Mouse (Mus musculus) midbrain, embryonic 16.5 days (tissue): ENCODE measurements around the gene Kndc1. TPM values are rescaled to one million over a fixed set of nuclear protein-coding genes. Genes with fewer than 3 reads are reported as not detected.
A peak's percentile ranks its signal among the peaks of the same experiment; 100 is the strongest.

Experiments used
- ATAC-seq: fragments of 200-750 bp; cut with Nextera tagmentation; 2 replicates; pipeline ENCODE4 v1.8.0; 2017; ENCODE audit warnings: moderate TSS enrichment
- H3K27ac ChIP-seq: fragments of 300-500 bp; sonication (generic); 2 replicates; pipeline ENCODE4 v1.5.1; 2014; ENCODE audit warnings: mild to moderate bottlenecking, low read length, mixed read lengths
- H3K27me3 ChIP-seq: fragments of 300-500 bp; sonication (generic); 2 replicates; pipeline ENCODE4 v1.6.1; 2014; ENCODE audit warnings: low read depth, low read length, mixed read lengths; ENCODE audit not compliant: control insufficient read depth, insufficient read depth
- H3K36me3 ChIP-seq: fragments of 300-500 bp; sonication (generic); 2 replicates; pipeline ENCODE4 v1.6.1; 2014; ENCODE audit warnings: mild to moderate bottlenecking, low read length, moderate library complexity, mixed read lengths; ENCODE audit not compliant: control insufficient read depth, insufficient read depth
- H3K4me1 ChIP-seq: fragments of 300-500 bp; sonication (generic); 2 replicates; pipeline ENCODE4 v1.6.1; 2014; ENCODE audit warnings: mild to moderate bottlenecking, low read length, mixed read lengths; ENCODE audit not compliant: control insufficient read depth, insufficient read depth
- H3K4me2 ChIP-seq: fragments of 300-500 bp; sonication (generic); 2 replicates; pipeline ENCODE4 v1.6.1; 2014; ENCODE audit warnings: mild to moderate bottlenecking, low read length, mixed read lengths
- H3K4me3 ChIP-seq: fragments of 300-500 bp; sonication (generic); 2 replicates; pipeline ENCODE4 v1.5.1; 2014; ENCODE audit warnings: low read depth, mild to moderate bottlenecking, low read length, moderate library complexity, mixed read lengths
- H3K9ac ChIP-seq: fragments of 300-500 bp; sonication (generic); 2 replicates; pipeline ENCODE4 v1.6.1; 2014; ENCODE audit warnings: low read depth, low read length, mixed read lengths
- H3K9me3 ChIP-seq: fragments of 300-500 bp; sonication (generic); replicated peaks from 2 replicates; pipeline ENCODE4 v1.6.1; 2014; ENCODE audit warnings: mild to moderate bottlenecking, low read length, mixed read lengths; ENCODE audit not compliant: control insufficient read depth, poor library complexity, severe bottlenecking
- WGBS: fragments of 180-500 bp; shearing (Covaris S2); extraction: QIAGEN DNeasy Blood & Tissue Kit; methylation state at CpG from one replicate; pipeline ENCODE4 v1.1.7; 2014; 5-methylcytosine and 5-hydroxymethylcytosine counted together
- polyA plus RNA-seq: library from polyadenylated mRNA; unstranded; fragments of >200 nt; fragmentation: Nextera tagmentation; extraction: Ambion mirVana; gene quantifications from 2 replicates; pipeline ENCODE4 v1.2.1, GENCODE M21; 2015

Kndc1 gene
- polyA plus RNA-seq, 1 experiment from 2014 or later, result 23.6 TPM

DNA sequence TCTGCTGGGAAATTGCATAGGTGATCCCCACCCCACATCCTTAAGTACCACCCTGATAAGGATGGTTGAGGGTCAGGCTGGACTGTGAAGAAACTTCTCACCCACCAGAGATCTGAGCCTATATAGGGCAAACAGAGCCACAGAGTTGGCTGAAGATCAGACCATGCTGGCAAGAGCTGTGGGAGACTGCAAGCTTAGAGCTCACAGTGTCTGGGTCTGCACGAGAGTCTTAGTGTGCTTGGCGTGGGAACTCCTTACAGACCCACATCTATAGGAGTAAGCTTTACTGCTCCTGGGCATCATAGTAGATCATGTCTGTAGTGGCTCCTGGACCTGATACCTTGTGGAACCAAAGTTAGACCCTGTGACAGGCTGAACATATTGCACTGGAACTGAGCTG is 4.1 kb downstream of the Kndc1 start:
- Histone ChIP-seq H3K4me3 (no peak overlapping the region), H3K9ac (no peak overlapping the region), H3K9me3 (no peaks in the 10 kb centered on the region), H3K27me3 (peaks cover 2% of the 10 kb centered on the region; the same call in 1 of the 2 replicates), H3K4me1 (peaks cover 7% of the 10 kb centered on the region; the same call in 1 of the 2 replicates), H3K4me2 (no peak overlapping the region), H3K36me3 (peaks cover 12% of the 10 kb centered on the region), H3K27ac (no peak overlapping the region)
- 85% methylated on average over 2 of the region's 2 CpGs for WGBS
- no peak for ATAC-seq

DNA sequence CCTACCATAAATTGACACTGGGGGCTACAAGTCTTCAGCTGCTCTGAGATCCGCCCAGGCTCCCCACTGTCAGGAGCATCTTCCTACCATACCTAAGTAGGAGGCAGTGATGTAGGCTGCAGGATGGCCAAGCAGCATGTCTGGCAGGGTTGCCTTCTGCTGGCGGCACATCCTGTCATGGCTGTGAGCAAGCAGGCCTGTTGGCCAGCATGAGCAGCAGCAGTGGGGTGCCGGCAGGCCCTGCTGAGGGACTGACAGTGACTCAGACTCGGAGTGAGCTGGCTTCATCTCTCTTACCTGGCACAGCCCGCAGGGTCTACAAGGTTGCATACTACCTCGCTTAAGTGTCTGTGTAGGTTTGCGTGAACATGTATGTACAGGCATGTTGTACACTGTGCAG is 5.0 kb downstream of the Kndc1 start:
- H3K4me1 ChIP-seq, result peaks cover 9% of the 10 kb centered on the region; the same call in 1 of the 2 replicates
- no peak for ATAC-seq
- 86% methylated on average over 7 of the region's 7 CpGs for WGBS

DNA sequence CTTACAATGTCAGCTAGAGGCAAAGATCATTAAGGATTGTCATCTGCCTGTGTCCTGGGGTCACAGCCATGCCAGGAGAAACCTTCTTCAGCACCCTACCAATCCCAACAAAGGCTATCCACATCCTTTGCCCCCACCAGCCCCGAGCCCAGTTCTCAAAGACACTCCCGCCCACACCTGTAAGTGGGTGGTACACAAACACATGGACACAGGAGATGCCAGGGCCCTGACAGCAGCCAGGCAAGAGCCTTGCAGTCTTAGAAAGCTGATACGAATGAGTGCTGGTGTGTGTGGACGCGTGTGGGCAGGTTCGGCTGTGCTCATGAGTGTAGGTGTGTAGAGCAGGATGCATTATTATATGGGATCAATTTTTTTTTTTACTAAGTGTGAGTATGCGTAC is 6.0 kb downstream of the Kndc1 start:
- ATAC-seq, result no peak
- peaks cover 12% of the 10 kb centered on the region for H3K36me3 ChIP-seq

More for the DNA sequence above, 5.0 kb downstream of the Kndc1 start:
- Histone ChIP-seq H3K36me3 (peaks cover 12% of the 10 kb centered on the region), H3K27ac (no peak overlapping the region), H3K9ac (no peak overlapping the region), H3K4me3 (no peak overlapping the region), H3K27me3 (no peaks in the 10 kb centered on the region), H3K9me3 (no peaks in the 10 kb centered on the region), H3K4me2 (no peak overlapping the region)

DNA sequence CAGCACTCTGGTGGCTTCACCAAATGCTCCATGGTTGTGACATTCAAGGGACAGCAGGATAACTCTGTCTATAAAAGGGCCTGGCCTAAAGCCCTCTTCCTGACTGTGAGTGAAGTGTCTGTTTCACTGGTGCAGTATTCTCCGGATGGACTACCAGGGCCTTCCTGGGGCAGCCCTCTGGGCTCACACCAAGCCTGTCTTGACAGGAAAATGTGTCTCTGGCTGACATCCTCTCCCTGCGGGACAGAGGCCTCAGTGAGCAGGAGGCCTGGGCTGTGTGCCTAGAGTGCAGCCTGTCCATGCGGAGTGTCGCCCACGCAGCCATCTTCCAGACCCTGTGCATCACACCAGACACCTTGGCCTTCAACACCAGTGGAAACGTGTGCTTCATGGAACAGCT is 6.4 kb downstream of the Kndc1 start:
- H3K27me3 ChIP-seq, result no peaks in the 10 kb centered on the region
- H3K4me1 ChIP-seq, result peaks cover 13% of the 10 kb centered on the region
- H3K4me3 ChIP-seq, result no peak overlapping the region
- no peak overlapping the region for H3K9ac ChIP-seq
- 89% methylated on average over 6 of the region's 6 CpGs for WGBS
- no peak overlapping the region for H3K27ac ChIP-seq
- H3K4me2 ChIP-seq, result no peak overlapping the region
- no peak for ATAC-seq
- peaks cover 12% of the 10 kb centered on the region for H3K36me3 ChIP-seq
- no peaks in the 10 kb centered on the region for H3K9me3 ChIP-seq

More for the DNA sequence above, 6.0 kb downstream of the Kndc1 start:
- H3K4me2 ChIP-seq, result no peak overlapping the region
- no peak overlapping the region for H3K4me3 ChIP-seq
- no peaks in the 10 kb centered on the region for H3K27me3 ChIP-seq
- H3K27ac ChIP-seq, result no peak overlapping the region
- WGBS, result 96% methylated on average over 7 of the region's 7 CpGs
- no peak overlapping the region for H3K9ac ChIP-seq
- H3K9me3 ChIP-seq, result no peaks in the 10 kb centered on the region
- H3K4me1 ChIP-seq, result peaks cover 15% of the 10 kb centered on the region

DNA sequence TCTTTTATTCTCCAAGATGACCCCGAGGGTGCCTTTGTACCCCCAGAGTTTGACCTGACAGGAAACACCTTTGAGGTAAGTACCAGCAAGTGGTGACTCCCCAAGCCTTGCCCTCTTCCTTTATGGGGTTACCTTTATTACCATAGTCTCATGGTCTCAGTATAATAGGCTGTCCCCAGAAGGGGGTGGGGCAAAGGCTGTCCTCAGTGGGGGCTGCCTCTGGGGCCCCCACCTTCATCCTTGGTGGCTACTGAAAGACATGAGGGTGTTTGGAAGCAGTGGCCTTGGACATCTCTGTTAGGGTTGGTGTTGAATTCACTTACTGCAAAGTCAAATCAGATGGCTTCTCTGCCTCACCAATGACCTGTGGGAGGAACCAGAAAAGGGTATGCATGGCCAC is 7.5 kb downstream of the Kndc1 start:
- Histone ChIP-seq H3K4me3 (no peak overlapping the region), H3K27ac (no peak overlapping the region), H3K36me3 (peaks cover 12% of the 10 kb centered on the region), H3K27me3 (no peaks in the 10 kb centered on the region), H3K4me2 (no peak overlapping the region), H3K9ac (no peak overlapping the region), H3K9me3 (no peaks in the 10 kb centered on the region), H3K4me1 (peaks cover 13% of the 10 kb centered on the region)
- no peak for ATAC-seq
- WGBS, result 32% methylated on average over 1 of the region's 1 CpGs

DNA sequence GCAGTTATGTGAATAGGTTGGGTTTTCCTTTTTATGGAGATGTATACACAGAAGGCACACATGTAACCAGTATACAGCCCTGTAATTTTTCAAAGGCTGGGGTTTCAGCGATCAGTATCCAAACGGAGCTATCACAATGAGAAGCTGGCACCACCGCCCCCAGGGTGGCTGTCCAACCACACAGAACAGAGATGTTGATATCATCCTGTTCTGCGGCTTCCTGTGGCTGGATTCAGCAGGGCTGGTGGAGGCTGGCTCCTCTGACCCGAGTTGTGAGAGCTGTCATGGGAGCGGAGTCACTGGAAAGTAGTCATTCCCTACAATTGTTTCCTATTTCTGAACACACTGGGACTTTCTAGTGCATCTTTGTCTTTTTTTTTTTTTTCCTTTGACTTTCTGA is 10.8 kb downstream of the Kndc1 start:
- Histone ChIP-seq H3K27me3 (no peaks in the 10 kb centered on the region), H3K9me3 (no peaks in the 10 kb centered on the region), H3K27ac (peak overlapping the region; percentile 58; the same call in 1 of the 2 replicates), H3K4me1 (peaks cover 35% of the 10 kb centered on the region), H3K4me2 (no peak overlapping the region), H3K36me3 (peaks cover 7% of the 10 kb centered on the region; the same call in 1 of the 2 replicates), H3K4me3 (no peak overlapping the region), H3K9ac (no peak overlapping the region)
- ATAC-seq, result no peak
- 25% methylated on average over 6 of the region's 6 CpGs for WGBS

DNA sequence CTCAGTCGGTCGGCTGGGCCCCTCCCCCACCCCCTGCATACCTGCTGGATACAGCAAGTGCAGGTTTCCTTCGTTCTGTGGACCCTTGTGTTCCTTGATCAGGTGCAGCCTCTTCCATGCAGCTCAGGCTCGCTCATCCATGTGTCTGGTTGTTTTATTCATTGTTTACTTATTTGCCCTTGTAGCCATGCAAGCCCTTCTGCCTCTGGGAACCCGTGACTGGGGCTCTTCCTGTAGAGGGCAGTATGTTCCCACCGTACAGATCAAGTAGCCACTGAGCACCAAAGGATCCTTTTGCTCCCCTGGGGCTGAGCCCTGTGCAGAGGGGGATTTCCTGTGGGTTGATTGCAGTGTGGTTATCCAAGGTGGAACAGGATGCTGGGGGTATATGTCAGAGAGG is 11.2 kb downstream of the Kndc1 start:
- peaks cover 7% of the 10 kb centered on the region; the same call in 1 of the 2 replicates for H3K36me3 ChIP-seq
- no peak overlapping the region for H3K9ac ChIP-seq
- no peaks in the 10 kb centered on the region for H3K9me3 ChIP-seq
- H3K27ac ChIP-seq, result no peak overlapping the region
- no peak overlapping the region for H3K4me3 ChIP-seq
- no peak for ATAC-seq
- H3K4me1 ChIP-seq, result peaks cover 36% of the 10 kb centered on the region
- no peak overlapping the region for H3K4me2 ChIP-seq
- 6% methylated on average over 6 of the region's 6 CpGs for WGBS
- H3K27me3 ChIP-seq, result no peaks in the 10 kb centered on the region

DNA sequence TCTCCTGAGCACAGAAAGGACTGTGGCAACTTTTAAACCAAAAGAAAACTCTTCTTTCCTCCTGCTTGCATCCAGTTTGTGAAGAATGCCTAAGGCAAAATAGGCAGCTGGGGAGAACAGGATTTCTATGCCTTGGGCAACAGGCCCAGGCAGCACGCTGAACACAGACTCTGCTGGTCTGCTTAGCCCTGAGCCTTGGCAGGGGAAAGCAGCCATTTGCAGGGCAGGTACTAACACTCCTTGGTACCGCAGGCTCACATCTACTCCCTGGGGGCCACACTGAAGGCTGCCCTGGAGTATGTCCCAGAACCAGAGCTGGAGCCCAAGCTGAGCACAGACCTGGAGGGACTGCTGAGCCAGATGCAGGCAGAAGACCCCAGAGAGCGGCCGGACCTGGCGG is 13.7 kb downstream of the Kndc1 start:
- Histone ChIP-seq H3K4me2 (peak overlapping the region; percentile 9; the same call in 1 of the 2 replicates), H3K36me3 (no peaks in the 10 kb centered on the region; the same call in 1 of the 2 replicates), H3K4me3 (no peak overlapping the region), H3K4me1 (peaks cover 36% of the 10 kb centered on the region), H3K27ac (peak overlapping the region; percentile 70), H3K9me3 (no peaks in the 10 kb centered on the region), H3K27me3 (0 out of 2 replicates have a peak, but pooled peaks cover 2% of the 10 kb centered on the region), H3K9ac (peak overlapping the region; percentile 25; the same call in 1 of the 2 replicates)
- WGBS, result 46% methylated on average over 5 of the region's 5 CpGs
- ATAC-seq, result 0 out of 2 replicates have a peak, but pooled peaks have one; percentile 47

DNA sequence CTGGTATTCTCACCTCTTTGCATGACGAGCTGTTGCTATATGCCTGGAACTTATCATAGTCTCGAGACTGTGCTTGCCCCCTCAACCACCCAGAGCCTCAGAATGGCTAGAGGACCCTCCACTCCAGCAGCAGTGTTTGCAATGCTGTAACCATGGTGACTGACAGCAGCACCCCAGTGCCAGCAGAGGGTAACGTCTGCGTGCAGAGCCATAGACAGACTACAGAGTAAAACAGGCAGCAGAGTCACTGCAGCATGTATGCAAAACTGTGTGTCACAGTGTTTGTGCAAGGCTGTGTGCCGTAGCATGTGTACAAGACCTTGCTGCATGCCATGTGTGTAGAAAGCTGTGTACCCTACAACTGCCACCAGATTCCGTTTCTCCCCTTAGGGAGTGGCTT is 15.0 kb downstream of the Kndc1 start:
- H3K36me3 ChIP-seq, result no peaks in the 10 kb centered on the region; the same call in 1 of the 2 replicates
- H3K4me3 ChIP-seq, result no peak overlapping the region
- no peak overlapping the region for H3K4me2 ChIP-seq
- H3K27me3 ChIP-seq, result peaks cover 9% of the 10 kb centered on the region
- peaks cover 38% of the 10 kb centered on the region for H3K4me1 ChIP-seq
- H3K9me3 ChIP-seq, result no peaks in the 10 kb centered on the region
- peak; percentile 72 for ATAC-seq
- H3K9ac ChIP-seq, result no peak overlapping the region
- H3K27ac ChIP-seq, result peak overlapping the region; percentile 49
- WGBS, result 28% methylated on average over 6 of the region's 6 CpGs
